Mouse (Mus musculus) A20 (cell line): ENCODE data around the gene Folr2.
A peak's percentile ranks its signal among the peaks of the same experiment; 100 is the strongest.

ENCODE experiments used
- DNase-seq: peaks from one replicate; pipeline ENCODE4 v3.0.0-alpha.2; 2011; ENCODE audit warnings: low read depth, low spot score

Gene Folr2

DNA sequence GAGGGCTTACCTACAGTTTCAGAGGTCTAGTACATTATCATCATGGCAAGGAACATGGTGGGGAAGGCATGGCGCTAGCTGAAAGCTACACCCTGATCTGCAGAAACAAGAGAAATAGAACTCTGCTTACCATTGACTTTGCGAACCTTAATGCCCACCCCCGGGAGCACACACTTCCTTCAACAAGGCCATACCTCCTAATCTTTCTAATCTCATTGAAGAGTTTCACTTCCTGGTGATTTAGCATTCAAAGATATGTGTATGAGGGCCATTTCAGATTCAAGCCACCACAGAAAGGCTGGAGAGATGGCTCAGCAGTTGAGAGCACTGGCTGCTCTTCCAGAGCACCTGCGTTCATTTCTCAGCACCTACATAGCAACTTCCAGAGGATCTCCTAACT, at the start of gene Folr2:
TSS of gene Folr2 (minus strand) at position 101 of the 400 bp plus-strand sequence.
- peak; percentile 42 for DNase-seq

DNA sequence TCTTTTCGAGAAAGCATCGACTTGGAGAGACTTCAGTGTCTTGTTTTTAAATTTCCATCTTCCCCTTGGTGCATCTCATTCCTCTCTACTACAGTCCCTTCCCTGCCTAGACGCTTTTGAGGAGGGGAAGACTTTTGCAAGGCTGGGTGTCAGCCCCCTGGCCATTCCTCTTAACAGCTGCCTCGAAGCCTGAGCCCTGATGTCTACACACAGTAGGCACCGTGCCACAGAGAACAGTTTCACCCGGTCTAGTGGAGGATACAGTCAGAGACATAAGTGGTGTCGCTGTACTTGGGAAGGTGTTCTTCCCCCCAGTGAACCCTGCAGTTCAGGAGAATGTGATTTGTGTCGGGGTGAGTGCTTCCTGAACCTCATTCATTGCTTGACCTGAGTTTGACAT, 49.7 kb upstream of the Folr2 start:
- DNase-seq = peak; percentile 58

DNA sequence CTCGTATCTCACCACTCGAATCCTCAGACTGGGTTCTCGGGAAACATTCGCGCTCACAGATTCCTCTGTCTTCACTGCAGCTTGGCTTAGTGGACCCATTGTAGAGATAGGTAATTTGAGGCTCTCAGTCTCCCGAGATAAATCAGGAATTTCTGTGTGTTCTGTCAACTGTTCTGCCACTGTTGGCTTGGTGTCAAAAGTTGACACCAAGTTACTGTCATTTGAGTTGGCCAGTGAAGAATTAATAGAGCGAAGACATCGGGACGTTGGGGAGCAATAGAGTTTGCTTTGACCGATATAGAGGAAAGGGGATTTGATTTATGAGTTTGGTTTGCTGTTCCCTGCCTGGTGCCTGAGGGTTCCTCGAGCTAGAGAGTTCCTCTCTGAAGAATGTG, 49.3 kb upstream of the Folr2 start, which contains the start of gene Tomt:
TSS of gene Tomt (minus strand) at position 73 of the 395 bp plus-strand sequence.
- no peak for DNase-seq

DNA sequence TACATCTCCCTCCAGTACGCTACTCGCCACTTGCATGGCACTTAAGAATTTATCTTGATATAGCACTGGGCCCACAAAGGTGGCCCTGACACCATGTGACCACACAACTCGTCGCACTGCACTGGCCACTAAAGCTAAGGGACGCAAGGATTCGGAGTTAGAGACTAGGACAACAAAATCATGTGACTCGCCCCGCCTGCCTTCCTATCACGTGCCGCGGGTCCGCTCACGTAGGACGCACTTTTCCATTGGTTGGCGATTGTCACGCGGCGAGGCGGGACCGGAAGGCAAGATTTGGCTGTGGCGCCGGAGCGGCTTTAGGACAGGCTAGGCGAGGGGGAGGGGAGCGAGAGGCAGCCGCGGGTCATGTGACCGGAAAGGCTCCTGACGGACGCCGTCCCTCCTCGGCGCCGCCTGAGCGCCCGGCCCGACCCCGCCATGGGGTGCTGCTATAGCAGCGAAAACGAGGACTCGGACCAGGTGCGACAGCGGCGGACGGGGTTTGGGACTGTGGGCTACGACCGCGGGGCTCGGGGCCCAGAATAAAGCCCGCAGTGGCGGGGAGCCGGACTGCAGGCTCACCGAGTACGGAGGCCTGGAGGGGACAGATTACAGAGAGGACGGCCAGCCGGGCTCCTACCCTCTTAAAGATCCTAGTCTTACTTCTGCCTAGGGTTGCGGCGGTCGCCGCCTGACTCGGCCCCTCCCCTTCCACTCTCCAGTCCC, 48.7 kb upstream of the Folr2 start, which contains the start of gene Lamtor1:
TSS of gene Lamtor1 (plus strand) at position 344 of the 726 bp plus-strand sequence.
- peak; percentile 100 for DNase-seq

DNA sequence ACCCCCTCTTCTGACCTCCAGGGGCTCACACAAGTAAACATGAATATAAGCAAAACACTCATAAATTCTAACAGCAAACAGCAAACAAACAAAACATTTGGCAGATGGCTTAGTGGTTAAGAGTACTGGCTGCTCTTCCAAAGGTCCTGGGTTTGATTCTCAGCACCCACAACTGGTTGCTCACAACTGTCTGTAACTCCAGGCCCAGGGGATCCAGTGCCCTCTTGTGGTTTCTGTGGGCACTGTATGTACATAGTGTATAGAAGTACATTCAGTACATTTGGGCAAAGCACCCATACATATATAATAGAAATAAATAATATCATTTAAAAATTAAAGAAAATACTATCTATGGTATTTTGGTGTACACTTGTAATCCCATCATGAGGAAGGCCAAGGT, 45.9 kb upstream of the Folr2 start:
- DNase-seq = no peak

DNA sequence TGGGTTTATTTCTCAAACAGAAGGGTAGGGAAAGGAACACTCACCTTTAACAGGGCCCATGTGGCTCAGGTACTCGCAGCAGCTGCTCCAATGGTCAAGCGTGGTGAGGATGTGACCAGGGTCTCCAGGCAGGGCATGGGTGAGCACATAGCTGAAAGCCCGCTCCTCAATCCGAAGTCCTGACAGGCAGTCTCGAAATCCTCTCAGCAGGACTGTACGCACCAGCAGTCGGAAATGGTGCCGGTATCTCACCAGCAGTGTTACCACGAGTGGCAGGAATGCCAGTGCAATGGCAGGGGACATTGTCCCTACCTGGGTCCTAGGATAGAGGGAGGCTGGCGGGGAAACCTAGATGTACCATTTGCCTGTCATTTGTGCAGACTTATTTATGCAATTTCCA, 45.0 kb upstream of the Folr2 start:
- no peak for DNase-seq

DNA sequence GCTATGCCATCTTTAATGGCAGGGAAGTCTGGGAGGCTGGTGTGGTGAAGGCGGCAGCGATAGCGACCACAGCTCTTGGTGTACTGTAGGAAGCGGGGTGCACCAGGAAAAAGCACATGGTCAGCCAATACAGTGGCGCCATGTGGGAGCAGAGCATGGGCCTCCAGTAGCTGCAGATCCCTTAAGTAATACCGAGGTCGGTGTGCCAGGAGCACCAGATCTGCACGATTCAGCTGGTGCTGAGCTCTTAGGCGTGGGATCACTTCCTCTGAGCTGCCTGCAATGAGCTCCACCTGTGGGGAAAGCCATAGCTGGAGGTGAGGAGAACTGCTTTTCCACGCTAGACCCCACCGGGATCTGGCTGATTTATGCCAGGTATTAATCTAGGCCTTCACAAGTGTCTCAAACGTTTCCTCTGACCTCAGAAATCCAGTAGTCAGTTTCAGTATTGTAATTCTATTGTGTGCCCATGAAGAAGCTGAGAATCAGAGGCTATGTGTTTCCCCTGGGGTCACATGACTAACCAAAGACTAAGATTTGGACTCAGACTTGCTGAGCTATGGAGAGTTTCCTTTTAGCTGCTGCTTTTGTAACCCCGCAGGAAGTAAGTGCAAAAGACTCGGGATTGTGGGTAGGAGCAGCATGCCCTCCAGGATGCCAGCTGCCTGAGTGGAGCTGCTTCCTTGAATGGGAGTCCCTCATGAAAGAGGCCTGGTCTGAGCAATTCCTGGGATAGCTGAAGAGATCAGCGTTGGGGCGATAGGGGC, 43.5 kb upstream of the Folr2 start:
- DNase-seq = no peak

DNA sequence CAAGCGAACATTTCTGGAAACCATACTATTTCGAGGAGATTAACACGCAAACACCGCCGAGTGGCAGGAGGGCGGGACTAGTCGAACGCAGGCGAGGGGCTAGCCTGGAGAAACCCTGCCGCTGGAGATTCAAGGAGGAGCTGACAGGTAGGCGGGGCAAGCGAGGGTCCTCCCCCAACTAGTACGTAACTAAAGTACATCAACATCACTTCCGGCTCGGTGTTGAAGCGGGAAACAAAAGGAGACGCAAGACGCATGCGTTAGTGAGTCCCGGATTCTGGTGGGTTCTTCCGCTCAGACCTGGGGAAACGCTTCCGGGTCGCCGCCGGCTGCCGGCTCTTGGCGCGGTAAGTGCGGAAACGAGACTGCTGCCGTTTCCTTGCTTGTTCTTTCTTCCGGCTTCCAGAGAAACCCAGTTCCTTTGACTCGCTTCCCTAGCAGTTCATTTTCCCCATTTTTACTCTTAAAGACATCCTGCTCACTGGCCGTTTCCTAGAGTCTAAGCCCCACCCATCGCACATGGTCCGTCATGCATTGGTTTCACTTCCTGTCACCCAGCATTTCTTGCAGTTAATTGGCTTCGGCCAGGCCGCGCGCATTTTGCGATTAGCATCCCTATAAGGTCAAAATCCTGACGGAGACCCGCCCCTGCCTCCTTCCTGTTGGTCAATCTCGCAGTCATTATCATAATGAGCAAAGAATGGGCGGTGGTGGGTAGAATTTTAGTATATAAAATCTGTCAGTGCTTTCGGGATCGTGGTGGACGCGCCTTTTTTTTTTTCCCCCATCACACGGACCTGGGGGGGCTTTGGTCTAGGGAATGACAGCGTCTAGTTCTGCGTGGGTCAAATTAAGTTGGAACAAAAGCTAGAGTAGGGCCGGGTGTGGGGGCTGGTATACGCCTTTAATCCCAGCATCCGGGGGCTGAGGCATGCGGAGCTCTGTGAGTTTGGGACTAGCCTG, 39.4 kb upstream of the Folr2 start:
- peak; percentile 99 for DNase-seq

DNA sequence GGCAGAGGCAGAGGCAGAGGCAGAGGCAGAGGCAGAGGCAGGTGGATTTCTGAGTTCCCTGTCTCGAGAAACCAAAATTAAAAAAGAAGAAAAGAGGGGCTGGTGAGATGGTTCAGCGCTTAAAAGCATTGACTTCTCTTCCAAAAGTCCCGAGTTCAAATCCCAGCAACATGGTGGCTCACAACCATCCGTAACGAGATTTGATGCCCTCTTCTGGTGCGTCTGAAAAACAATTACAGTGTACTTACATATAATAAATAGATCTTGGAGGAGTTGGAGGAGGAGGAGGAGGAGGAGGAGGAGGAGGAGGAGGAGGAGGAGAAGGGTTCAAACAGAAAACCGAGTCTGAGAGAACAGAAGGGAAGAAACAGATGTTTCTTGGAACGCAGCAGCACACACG, 38.7 kb upstream of the Folr2 start:
- DNase-seq = no peak

DNA sequence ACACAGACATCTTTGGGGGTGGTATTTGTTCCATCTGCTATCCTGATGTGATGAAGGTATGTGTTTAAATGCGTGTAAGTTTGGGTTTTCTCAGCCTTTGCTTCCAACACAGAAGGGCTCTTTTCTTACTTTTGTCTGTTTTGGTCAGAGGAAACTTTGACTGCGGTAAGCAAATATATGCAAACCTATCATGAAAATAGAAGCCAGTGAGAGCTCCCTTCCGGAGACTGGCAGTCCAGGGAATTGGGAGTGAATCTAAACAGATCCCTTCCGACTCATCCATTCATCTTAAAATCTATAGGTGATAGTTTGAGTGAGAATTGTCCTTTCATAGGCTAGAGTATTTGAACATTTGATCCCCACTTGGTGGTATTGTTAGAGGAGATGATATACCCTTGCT, 31.5 kb upstream of the Folr2 start:
- no peak for DNase-seq

DNA sequence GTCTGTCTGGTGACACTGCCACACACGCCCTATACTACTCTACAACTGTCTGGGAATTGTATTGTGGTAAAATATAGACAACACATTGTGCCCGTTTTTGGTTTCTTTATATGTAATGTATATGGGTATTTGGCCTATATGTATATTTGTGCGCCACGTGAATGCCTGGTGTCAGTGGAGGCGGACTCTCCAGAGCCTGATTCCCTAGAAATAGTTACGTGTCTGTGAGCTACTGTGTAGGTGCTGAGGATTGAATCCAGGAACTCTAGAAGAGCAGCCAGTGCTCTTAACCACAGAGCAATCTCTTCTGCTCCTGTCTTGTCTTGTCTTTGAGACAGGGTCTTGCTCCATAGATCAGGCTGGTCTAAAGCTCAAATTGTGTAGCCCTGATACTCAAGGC, 29.3 kb upstream of the Folr2 start:
- no peak for DNase-seq

DNA sequence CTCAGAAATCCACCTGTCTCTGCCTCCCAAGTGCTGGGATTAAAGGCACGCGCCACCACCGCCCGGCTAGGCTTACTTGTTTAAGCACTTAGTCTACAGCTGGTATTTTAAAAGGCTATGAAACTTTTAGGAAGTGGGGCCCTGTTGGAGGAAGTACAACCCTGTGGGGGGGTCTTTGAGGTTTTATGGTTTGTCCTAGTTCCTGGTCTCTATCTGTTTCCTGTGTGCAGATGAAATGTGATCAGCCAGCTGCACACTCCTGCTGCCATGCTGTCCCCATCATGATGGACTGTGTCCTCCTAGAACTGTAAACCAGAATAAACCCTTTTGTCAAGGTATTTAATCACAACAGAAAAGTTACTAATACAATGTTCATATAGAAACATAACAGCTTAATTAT, 27.2 kb upstream of the Folr2 start:
- peak; percentile 30 for DNase-seq

DNA sequence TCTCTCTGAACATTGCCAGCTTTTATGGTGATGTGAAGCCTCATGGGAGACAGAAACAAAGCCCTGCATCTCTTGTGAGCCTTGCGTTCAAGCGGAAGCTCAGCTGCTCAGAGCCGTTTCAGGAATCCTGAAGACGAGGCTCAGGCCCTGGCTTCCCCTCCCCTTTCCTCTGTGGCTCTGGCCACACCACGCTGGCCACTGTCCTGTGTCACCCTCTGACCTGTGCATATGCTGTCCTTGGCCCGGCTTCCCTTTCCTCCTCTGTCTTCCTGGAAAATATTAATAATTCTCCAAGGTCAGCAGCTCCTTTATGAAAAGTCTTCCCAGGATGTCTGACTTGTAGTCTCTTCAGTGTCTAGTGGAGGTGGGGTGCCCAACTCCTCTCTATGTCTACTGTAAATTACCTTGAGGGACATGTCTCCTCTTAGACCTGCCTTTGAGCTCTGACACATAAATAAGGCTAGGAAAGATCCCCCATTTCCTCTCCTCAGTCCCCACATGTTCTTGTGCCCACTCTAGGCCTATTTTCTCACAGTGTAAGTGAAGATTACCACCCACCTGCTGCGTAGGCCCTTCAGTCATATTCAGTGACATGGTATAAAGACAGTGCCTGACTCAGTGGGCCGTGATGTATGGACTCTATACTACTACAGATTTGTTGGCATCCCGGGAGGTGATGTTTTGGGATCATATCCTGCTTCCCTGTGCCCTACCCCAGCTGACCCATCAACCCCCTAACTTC, 25.6 kb upstream of the Folr2 start:
- no peak for DNase-seq

DNA sequence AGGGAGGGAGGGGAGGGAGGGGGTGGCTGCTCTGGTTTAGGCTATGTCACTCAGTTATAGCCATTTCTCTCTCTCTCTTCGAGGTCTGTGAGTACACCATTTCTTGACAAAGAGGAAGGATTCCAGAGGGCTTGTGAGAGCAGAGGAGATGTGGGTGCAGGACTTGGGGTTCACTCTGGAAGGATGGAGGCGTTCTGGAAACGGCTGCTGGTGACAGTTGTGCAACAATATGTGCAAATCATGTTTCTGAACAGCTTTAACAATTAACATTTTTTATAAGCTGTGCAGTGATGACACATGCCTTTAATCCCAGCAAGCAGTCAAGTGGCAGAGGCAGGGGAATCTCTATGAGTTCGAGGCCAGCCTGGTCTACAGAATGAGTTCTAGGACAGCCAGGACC, 23.9 kb upstream of the Folr2 start:
- no peak for DNase-seq

DNA sequence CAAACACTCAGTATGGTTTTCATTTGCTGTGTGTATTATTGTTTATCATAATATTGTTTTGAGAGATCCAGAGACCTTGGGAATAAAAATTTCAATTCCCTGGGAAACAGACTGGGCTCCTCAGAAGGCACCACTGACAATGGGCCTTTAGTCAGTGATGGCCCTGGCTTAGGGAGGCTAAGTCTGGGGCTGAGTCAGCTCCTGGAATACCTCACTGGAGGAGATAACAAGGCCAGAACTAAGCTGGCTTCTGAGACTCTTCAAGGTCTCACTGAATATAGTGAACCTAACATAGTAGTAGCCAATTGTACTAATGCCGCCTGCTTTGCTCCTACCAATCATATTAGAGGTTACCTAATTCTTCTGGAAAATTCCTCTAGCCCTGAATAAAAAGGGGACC, 19.0 kb upstream of the Folr2 start:
- no peak for DNase-seq

DNA sequence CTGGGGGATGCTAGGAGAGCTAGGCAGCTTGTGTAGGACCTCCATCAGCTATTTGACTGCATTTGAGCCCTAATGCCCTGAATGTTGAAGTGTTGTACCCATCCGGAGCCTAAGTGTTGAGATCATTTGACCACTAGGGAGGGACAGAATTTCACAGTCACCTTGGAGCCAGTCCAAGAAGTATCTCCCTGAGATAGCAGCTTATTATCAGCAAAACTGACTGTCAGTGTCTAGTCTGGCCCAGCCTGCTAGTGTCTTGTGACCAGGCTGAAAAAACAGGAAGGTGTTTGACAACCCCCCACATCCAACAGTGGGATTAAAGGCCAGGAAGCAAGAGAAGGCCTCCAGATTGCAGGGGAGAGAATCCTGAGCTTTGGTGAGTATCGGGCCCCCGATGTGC, 14.3 kb upstream of the Folr2 start:
- DNase-seq = no peak

DNA sequence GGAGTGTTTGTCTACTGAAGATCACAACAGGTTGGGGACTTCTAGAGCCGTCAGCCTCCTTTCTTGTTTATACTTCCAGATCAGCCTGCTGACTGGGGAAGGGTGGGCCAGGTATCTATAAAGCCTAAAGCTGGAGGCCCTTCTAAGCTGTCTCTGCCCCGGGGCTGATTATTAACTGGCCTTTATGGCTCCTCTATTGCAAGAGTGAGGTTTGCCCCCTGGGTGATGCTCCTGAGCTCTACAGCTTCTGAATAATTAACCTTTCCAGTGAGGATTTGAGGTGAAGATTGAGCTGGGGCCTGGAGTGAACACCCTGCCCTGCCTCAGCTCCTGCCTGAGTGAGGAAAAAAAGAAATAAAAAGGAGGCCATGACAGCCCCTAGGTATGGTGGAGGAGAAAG, 13.6 kb upstream of the Folr2 start, which contains the start of gene Folr1:
TSS of gene Folr1 (minus strand) at position 160 of the 400 bp plus-strand sequence.
- no peak for DNase-seq

DNA sequence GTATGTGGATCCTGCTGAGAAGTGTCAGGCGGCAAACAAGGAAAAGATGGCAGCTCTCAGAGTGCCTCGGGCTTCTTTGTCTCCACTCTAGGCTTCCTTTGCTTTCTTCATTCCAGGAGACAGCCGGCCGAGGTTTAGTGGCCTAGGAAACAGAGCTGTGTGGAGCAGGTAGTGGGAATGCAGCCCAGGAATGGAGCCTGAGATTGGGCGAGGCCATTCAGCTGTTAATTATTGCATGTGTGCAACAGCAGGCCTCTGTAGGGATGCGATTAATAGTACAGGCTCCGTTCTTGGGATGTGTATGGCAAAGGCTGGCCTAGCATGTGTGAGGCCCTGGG, 12.1 kb upstream of the Folr2 start:
- no peak for DNase-seq

DNA sequence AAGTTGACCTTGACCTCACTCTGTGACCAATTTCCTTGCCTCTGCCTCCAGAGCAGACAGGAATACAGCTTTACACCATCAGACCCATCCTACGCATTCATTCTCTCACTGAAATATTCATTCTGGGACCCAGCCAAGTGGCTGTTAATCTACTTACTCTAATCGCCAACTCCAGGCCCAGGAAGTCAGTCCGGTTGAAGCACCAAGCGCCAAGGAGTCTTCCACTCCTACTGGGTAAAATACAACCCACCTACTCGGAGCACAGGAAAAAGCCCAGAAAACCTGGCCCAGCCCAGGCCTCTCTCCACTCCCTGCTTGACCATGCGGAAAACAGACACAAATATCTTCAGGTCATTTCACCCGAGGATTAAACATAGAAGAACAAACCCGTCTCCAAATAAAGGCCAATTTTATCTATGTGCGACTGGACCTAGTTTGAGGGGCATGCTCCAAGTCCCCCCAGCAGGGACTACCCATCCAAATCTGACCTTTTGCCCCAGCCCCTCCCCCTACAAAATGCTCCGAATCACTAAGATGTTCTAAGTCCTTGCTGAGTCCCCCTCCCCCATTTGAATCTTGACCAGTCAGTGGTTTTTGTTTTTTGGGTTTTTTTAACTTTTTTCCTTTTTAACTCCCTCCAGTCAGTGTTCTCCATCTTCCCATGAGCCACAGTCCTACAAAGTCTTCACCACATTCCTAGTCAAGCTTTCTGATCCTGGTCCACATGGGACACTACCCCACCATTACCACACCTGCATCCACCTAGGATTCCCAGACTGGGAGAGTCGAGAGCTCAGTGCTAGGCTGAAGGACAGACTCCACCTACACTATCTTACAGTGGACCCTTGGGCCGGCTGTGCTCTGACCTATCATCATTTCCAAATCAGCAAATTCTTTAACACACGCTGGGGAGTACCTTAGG, 11.5 kb upstream of the Folr2 start:
- no peak for DNase-seq

DNA sequence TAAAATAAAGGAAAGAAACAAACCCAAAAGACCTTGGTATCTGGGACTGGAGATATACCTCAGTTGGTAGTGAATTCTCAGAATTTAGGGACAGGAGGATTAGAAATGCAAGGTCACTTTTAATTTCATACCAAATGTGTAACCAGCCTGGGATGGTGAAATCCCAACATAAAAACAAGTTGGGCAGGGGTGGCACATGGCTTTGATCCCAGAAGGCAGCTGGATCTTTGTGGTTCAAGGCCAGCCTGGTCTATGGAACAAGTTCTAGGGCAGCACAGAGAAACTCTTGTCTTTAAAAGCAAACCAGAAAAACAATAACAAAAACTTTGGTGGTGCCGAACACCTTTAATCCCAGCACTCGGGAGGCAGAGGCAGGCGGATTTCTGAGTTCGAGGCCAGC, 10.5 kb upstream of the Folr2 start:
- DNase-seq = no peak
